Mouse (Mus musculus): Measurements from ENCODE around the gene Hmga1. TPM values are rescaled to one million over a fixed set of nuclear protein-coding genes. Genes with fewer than 3 reads are reported as not detected.

The Hmga1 gene
- total RNA-seq, 2 experiments from 2014 or later, result 37.1 to 38.2 TPM

GRCm38 (mm10) chr17:27577468-27577867 is 21.2 kb downstream of the Hmga1 start:
- intact Hi-C loops (cut with DNase I), result no loop called here
- DNase-seq, result no peak

DNA sequence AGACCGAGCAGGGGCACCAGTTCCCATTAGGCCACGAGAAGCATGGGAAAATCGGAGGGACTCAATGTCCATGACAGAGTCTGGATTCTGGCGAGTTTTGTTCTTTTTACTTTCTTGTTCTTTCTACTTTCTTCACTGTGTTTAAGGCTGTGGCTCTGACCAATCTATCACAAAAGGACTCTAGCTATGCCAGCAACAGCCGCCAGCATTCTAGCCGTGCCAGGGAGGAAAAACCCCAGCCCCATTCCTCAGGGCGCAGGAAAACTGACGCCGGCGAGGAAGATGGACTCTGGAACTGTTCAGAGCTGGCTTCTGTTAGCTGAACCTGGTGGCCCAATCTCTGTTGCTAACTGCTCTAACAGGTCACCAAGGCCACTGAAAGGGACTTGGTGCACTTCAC is 22.2 kb downstream of the Hmga1 start:
- DNase-seq, result no peak
- intact Hi-C loops (cut with DNase I), result no loop called here

- intact Hi-C loops (cut with DNase I), result no loop called here
- no peak for DNase-seq
Observed at GRCm38 (mm10) chr17:27579816-27580215, 23.5 kb downstream of the Hmga1 start.

DNA sequence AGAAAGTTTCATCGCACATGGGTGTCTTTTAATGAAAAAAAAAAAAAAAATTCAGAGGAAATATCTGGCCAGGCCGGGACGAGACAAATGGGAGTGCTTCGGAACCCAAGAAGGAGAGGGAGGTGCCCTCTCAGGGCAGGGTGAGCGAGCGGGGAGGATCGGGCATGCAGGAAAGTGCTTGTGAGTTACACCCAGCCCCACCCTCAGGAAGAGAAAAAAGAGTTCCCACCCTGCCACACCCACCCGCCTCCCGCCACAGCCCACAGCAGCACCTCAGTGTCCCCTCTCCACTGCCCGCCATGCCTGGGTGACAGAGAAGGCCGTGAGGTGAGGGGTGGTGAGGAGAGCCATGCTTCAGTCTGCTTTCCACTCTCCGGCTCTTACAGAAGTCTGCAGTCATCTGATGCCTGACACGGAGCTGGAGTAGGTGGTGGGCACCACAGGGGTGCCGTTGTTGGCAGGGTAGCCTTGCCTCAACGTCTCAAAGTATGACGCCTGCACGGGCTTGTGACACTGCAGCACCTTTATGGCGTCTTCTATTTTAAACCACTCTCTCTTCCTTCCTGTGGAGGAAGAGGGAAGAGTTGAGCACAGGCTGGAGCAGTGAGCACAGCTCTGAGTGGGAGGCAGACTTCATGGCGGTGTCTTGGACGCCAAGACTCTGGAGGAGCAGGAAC is 24.2 kb downstream of the Hmga1 start:
- no peak for DNase-seq
- intact Hi-C loops (cut with DNase I), result no loop called here

GRCm38 (mm10) chr17:27583185-27583894 is 27.0 kb downstream of the Hmga1 start:
- no peak for DNase-seq
- intact Hi-C loops (cut with DNase I), result no loop called here

- intact Hi-C loops (cut with DNase I), result loop anchor here (5.0 kb wide), 1 partner anchor 36 kb away; the partner anchor contains the start of gene Nudt3
- DNase-seq, result no peak
Observed at GRCm38 (mm10) chr17:27586661-27587060, 30.4 kb downstream of the Hmga1 start.

DNA sequence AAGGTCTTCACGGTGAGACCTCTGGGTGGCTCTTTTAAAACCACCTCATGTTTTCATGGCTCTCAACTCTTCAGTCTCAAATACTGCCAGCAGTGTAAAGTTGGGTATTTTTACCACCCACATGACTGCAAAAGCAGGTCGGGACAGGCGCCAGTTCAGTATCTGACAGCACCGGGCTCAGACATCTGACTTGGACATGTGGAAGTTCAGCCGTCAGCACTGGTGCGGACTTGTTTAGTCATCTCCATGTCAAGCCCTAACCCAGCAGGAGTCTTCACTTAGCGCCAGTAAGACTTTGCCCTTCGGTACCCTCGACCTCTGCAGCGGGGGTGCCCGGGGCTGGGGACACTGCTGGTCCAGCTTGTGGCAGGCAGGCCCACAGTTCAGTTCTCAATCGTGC is 31.0 kb downstream of the Hmga1 start:
- intact Hi-C loops (cut with DNase I), result loop anchor here (5.0 kb wide), 1 partner anchor 35 kb away; the partner anchor contains the start of gene Nudt3
- peak; percentile 62 to 72 for DNase-seq

DNA sequence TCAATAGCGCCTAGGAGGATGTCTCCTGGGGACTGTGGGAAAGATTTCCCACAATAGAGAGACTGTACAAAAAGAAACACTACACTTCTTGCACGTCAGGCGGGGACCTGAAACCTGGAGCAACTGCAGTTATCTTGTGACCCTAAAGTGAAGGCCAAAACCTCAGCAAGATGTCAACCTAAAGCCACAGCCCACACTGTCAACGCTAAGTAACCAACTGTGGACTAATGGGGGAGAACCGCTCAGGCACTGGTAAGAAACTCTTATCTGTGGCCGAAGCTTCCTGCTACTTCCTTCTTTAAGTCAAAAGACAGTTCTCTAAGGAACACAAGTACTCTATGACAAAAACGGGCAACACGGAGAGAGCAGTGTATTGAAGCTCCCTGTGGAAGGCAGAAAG is 31.9 kb downstream of the Hmga1 start:
- no peak for DNase-seq
- intact Hi-C loops (cut with DNase I), result loop anchor here (5.0 kb wide), 1 partner anchor 34 kb away; the partner anchor contains the start of gene Nudt3

- no peak for DNase-seq
- intact Hi-C loops (cut with DNase I), result no loop called here
Observed at GRCm38 (mm10) chr17:27591826-27592564, 35.7 kb downstream of the Hmga1 start.

DNA sequence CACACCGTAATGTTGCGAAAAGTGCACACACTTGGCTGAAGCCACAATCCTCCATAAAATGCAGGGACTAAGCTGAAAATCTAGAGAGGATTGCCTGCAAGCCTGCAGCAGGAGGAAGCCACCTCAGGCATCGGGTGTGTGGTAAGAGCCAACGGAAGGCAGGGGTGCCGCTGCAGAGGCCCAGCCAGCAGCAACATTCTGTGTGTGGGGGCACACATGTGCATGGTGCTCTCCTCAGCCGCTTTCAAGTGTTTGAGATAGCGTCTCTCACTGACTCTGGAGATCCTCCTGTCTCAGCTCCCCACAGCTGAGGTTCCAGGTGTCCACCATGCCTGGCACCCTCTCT is 36.2 kb downstream of the Hmga1 start:
- DNase-seq, result no peak
- intact Hi-C loops (cut with DNase I), result no loop called here

DNA sequence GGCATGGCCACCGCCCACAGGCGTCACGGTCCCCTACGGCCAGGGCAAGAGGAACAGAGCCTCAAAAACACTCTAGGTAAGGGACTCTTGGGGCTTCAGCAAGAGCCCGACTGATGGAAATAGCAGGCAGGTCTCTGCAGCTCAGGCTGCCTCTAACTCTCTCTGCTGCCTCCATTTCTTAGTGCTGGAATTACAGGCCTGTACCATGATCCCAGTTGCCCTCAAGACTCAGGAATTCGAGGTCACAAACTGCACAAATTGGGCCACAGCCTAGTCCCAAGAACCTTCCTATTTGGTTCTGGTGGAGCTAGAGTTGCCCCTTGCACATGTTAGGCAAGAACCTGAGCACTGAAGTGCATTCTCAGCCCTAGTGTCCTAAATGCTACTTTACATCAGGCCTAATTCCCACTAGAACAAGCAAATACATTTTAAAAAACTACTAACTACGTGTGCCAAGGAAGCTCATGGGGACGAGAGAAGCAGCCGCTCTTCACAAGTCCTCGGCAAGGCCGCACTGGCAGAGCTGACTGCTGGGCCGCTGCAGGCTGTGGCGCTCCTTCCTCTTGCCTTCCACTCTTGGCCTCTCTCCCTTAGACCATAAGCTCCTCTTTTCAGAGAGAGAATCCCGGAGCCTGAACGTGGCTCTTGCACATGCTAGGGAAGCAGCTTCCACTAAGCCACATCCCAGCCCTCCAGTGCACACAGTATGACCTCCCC is 39.5 kb downstream of the Hmga1 start:
- intact Hi-C loops (cut with DNase I), result no loop called here

GRCm38 (mm10) chr17:27596376-27597190 is 40.3 kb downstream of the Hmga1 start:
- intact Hi-C loops (cut with DNase I), result no loop called here
- peak; percentile 43 to 57 for DNase-seq

More for the DNA sequence above, 39.5 kb downstream of the Hmga1 start:
- no peak for DNase-seq

- no peak for DNase-seq
- intact Hi-C loops (cut with DNase I), result no loop called here
Observed at GRCm38 (mm10) chr17:27600286-27600685, 44.0 kb downstream of the Hmga1 start.

DNA sequence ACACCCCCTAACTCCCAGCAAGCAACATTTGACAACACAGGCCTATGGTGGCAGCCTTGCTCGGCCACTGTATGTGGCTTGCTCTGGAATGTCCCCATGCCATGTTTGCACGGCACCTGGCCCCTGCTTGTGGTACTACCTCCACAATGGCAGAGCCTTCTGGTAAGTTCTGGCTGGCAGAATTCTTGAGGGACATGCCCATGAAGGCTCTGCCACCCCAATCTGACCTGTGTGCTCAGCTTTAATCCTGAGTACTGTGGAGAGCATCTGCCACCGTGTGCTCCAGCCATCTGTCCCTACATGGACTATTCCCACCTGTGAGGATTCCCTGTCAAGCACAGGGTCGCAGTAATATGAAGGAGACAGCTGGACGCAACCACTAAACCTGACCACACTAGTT is 44.6 kb downstream of the Hmga1 start:
- DNase-seq, result no peak
- intact Hi-C loops (cut with DNase I), result no loop called here

GRCm38 (mm10) chr17:27603036-27603435 is 46.7 kb downstream of the Hmga1 start:
- no peak for DNase-seq
- intact Hi-C loops (cut with DNase I), result no loop called here

- intact Hi-C loops (cut with DNase I), result loop anchor here (2.0 kb wide), 1 partner anchor 19 kb away; the partner anchor contains the start of gene Nudt3
- peak; percentile 60 to 70 for DNase-seq
Observed at GRCm38 (mm10) chr17:27603522-27604234, 47.4 kb downstream of the Hmga1 start.

DNA sequence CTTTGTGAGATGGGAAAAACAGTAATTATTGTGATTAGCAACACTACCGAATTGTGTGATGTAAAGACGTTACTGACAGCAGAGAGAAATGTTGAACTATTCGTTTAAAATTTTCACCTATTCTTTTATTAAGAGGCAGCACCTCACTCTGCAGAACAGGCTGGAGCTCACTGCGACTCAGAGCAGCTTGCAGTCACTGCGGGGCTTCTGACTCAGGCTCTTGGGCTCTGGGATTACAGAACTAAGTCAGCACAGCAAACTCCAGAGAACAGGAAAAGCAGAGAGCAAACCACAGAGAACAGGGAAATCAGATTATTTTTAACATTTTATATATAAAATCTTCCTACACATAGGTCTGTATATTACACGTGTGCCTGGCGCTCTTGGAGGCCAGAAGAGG is 53.3 kb downstream of the Hmga1 start:
- intact Hi-C loops (cut with DNase I), result no loop called here
- no peak for DNase-seq

DNA sequence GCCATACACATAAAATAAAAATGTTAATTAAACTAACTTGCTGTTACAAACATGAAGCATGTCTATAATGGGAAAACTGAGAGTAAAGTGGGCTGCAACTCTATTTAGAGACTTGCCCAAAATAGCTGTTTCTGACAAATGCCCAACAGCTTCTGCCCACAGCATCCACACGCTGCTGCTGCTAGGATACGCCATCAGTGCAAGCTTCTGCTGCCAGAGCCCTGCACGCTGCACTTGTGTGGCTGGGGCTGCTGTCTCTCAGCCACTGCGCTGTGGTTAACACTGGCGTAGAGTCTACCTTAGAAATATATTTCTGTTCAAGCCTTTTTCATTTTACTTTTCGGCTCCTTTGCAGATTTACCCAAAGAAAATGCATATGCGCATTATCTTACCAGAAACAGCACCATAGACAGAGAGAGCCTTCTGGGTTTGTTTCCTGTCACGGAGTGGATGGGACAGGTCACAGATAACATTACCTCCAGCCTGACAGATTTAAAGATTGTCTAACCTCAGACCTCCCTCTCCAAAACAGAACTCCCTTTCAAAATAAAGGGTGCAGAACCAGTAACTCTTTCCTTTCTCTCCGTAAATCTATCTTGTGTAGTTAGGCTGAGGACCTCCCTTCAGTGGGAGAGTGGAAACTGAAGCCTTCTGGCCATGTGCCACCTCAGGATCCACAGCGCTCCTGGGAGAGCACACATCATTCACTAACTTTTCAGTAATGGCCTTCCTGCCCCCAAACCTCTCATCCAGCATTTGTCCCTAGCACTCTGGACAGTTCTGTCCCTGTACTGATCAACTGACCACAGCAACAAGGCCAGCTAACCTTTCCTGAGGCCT is 54.6 kb downstream of the Hmga1 start:
- DNase-seq, result no peak
- intact Hi-C loops (cut with DNase I), result no loop called here
